Mouse (Mus musculus) heart, postnatal 36 days (tissue): ENCODE data around the gene Plekhh3. TPM values are rescaled to one million over a fixed set of nuclear protein-coding genes. Genes with fewer than 3 reads are reported as not detected.

ENCODE experiments used
- DNase-seq, 2 experiments: peaks; one replicate each; pipeline ENCODE4 v3.0.0; 2021 to 2022
- intact Hi-C: fragments of 180-260 bp; cut with DNase I; formaldehyde crosslinking; loops from one replicate; pipeline ENCODE4 v1.15.1; 2025
- total RNA-seq, 2 experiments: library from RNA; stranded (reverse); gene quantifications; 2 replicates each; pipeline ENCODE4 v1.2.3; 2021

The Plekhh3 gene
- total RNA-seq, 2 experiments from 2014 or later = 25.0 to 27.7 TPM

DNA sequence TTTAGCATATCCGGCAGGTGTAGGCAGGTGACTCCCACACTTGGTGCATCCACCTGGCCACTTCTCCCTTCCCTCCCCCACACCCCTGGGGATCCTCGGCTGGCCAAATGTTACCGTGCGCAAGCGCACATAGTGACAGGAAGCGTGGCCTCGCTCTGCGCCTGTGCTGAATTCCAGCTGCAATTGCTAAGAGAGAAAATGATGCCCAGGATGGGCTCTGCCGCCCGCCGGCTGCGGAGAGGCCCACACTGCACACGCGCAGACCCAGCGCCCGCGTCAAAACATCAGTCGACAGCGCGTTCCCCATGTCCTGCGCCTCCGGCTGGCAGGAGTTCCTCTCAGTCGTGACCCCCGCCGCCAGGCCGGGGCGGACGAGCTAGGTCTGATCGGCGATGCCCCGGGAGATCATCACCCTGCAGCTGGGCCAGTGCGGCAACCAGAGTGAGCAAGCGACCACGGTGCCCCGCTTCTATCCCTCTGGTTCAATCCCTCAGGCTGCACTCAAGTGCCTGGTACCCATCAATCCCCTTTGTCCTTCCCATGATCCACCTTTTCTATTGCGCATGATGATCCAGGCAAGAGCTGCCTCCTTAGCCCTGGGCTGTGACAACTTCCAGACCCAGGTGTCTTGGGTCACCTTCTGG, 15.3 kb downstream of the Plekhh3 start, which contains the start of gene Tubg2:
Tubg2 (plus strand) TSS at position 180 of the 644 bp plus-strand sequence.
- peak; percentile 55 to 59 for DNase-seq
- intact Hi-C loops = no loop called here

DNA sequence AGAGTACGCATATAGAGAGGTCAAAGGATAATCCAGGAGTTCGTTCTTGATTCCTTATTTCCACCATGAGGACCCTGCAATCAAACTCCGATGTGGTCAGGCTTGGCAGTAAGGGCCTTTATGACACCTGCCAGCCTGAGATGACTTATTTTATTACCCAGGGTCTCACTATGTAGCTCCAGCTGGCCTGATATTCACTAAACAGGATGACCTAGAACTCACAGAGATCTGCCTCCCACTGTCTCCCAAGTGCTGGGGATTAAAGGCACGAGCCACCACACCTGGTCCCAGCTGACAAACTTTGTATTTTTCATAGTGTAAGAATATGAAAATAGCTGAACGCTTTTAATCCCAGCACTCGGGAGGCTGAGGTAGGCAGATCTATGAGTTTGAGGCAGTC, 16.0 kb downstream of the Plekhh3 start:
- no peak for DNase-seq
- intact Hi-C loops = no loop called here

DNA sequence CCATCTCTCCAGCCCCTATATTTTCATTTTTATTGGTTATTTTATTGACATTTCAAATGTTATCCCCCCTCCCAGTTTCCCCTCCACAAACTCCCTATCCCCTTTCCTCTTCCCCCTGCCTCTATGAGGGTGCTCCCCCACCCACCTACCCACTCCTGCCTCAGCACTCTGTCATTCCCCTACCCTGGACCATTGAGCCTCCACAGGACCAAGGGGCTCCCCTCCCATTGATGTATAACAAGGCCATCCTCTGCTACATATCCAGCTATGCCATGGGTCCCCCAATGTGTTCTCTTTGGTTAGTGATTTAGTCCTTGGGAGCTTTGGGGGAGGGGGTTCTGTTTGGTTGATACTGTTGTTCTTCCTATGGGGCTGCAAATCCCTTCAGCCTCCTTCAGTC, 16.5 kb downstream of the Plekhh3 start:
- intact Hi-C loops = no loop called here
- DNase-seq = no peak

DNA sequence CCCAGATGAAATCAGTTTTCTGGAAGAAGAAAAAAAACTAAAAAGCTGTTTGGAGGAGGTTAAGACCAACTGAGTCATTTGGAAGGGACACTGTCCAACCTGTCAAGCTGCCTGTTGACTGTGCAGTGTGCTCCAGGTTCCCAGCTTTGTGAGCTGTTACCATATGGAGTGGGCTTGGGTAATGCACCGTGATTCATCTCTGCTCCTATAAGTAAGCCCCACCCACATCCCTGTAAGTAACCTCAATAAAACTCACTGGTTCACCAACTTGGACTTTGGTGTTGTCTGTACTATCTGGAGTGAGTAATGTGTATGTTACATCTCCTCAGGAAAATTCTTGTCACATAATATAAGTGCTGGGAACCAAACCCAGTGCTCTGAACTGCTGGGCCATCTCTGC, 18.3 kb downstream of the Plekhh3 start:
- DNase-seq = no peak
- intact Hi-C loops = no loop called here

DNA sequence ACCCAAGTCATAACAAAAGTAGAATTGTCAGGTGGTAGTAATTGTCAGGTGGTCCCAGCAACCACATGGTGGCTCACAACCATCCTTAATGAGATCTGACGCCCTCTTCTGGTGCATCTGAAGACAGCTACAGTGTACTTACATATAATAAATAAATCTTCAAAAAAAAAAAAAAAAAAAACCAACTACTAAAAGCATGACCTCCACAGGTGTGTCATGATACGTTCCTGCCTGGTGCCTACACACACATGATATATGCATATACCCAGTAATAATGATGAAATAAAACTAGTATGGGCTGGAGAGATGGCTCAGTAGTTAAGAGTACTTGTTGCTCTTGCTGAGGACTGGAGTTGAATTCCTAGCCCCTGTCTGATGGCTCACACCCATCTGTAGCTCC, 20.1 kb downstream of the Plekhh3 start:
- DNase-seq = no peak
- intact Hi-C loops = no loop called here

DNA sequence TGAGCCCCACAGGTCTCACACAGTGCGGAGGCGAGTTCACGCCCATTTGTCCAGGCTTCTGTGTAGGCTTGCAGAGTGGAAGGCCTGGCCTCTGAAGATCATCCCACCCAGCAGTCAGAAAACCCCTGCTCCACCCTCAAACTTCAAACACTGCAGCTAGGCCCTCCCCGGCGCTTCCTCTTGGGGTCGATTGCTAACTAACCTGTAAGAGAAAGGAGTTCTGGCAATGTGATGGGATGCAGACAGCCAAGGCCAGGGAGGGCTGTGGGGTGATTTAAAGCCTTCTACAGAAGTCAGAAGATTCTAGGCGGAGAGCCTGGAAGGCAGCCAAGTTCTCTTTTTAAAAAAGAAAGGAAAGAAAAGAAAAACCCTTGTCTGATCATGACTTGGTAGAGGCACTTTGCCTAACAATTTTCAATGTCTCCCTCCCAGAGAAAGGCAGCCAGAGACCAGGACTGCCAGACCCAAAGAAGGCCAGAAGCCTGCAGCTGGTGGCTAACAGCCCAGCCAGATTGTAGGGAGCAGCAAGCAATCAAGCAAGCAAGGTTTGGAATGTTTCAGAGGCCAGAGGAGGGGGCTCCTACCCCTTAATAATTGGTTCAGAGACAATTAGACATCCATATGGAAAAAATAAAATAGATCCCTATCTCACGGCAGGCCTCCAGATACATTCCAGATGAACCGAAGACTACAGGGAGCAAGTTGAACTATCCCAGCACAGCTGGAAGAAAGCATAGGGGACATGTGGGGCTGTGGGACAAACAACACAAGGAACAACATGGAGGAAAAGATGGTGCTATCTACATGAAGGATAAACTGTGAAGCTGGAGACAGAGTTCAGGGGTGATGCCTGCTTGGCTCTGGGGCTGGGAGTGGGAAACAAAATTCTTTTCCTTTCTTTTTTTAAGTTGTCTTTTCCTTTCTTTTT, 21.7 kb downstream of the Plekhh3 start:
- DNase-seq = peak in 1 of 2 experiments; percentile 58
- intact Hi-C loops = no loop called here

DNA sequence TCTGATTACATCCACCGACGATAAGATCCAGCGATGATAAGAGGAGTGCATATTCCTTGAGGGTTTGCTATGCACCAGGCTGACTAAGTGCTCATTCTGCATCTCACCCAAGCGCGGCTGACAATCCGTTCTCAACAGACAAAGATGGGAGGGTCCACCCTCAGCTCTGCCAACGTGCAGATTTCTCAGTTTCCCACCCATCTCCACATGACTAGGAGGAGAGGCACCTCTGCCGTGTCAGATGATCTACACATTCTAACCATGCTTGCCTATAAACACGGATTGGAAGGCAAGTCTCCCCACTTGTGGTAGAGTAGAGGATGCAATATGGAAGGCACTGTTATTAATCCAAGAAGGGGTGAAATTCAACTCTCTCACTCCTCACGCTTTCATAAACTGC, 22.4 kb downstream of the Plekhh3 start:
- DNase-seq = no peak
- intact Hi-C loops = no loop called here

DNA sequence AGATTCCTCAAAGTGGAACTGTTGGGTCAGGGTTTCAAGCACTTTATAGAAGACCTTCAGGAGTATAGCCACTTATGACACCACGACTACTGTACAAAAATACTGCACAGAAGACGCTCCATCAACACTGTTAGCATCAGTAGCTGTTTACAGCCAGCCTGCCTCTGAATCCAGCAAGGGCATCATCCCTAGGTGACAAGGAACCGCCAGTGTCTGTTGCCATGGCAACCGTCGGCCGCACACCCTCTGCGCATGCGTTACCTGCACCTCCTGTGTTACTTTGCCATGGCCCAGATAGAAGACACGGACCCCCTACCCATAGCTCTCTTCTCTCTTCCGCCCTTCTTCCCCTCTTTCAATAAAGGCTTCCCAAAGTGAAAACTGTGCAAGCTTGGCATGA, 24.8 kb downstream of the Plekhh3 start:
- intact Hi-C loops = no loop called here
- no peak for DNase-seq

DNA sequence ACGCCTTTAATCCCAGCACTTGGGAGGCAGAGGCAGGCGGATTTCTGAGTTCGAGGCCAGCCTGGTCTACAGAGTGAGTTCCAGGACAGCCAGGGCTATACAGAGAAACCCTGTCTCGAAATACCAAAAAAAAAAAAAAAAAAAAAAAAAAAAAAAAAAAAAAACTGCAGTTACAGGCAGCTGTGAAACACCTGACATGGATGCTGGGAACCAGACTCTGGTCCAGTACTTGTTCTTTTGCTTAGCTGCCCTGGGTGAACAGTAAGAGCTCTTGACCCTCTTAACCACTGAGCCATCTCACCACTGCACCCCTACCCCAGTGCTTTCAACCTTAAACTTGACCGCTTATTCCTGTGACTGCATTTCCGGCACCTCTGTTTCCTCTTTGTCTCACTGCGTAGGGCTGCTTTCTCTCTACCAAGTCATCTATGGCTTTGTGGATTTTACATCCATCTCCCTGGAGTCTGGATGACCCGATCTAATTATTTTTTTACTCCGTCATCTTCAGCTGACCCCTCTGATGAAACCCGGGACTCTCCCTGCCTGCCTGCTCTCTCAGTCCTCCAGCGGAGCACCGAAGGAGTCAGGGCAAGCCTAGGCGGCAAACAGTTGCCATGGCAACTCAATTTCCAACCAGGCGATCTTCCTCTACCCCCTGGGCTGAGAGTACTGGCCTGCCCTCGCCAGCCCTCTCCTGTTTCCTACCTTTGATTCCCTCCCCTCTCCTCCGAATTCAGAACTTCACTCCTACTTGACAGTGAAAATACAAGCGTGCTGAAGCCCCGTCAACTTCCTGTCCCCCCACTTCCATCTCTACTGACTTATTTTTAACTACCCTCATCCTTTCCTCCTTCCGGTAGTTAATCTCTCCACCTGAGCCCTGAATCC, 27.6 kb downstream of the Plekhh3 start:
- intact Hi-C loops = no loop called here
- no peak for DNase-seq

DNA sequence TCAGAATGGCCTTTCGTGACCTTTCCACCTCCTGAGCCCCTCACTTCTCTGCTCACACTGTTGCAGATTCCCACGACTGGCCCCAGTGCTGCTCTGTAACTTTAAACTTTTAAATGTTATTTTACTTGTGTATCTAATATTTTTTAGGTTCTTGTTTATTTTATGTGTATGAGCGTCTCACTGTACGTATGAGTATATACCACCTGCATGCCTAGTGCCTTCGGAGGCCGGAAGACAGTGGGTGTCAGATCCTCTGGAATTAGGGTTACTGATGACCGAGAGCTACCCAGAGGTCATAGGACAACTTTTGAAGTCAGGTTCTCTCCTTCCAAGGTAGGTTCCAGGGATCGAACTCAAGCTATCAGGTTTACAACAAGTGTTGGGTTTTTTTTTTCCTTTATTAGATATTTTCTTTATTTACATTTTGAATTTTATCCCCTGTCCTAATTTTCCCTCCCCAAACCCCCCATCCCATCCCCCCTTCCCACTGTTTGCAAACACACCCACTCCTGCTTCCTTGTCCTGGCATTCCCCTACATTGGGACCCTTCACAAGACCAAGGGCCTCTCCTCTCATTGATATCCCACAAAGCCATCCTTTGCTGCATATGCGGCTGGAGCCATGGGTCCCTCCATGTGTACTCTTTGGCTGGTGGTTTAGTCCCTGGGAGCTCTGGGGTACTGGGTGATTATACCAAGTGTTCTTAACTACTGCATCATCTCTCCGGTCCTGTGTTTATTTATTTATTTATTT, 28.8 kb downstream of the Plekhh3 start:
- DNase-seq = no peak
- intact Hi-C loops = no loop called here

DNA sequence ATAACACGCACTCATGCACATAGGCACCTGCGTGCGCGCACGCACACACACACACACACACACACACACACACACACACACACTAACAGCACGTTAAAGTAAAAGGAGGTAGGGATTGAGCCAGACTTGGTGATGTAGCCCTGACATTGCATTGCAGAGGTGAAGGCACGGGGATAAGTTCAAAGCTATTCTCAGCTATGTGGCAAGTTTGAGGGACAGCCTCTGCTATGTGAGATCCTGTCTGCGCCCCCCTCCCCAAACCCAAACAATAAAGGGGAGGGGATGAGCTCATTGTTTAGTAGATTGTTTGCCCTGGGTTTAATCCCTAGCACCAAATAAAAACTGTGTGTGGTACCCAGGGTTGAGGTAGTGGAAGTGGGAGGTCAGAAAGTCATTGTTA, 30.1 kb downstream of the Plekhh3 start:
- intact Hi-C loops = no loop called here
- DNase-seq = no peak

DNA sequence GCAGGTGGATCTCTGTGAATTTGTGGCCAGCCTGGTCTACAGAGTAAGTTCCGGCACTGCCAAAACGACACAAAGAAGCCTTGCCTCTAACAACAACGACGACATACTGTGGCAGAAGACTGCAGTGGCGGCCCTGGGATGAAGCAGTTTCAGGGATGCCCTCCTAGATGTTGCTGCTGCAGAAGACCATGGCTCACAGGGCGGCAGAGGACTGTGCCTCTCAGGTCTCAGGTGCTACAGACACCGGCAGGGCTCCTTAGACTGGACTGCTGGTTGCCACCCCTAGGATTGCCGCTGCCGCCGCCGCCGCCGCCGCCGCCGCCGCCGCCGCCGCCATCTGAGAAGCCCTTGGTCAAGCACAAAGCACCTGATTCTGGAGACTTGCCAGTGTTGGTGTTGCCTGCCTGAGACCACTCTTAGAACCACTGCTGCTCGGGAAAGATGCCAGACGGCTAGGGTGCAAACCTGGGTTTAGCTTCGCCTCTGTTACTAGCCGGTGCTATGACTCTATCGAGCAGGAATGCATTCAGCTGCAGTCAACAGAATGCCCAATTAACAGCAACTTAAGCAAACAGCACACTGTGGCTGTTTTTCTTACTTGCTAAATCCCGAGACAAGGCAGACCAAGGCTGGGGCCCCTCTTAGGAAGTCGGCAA, 30.9 kb downstream of the Plekhh3 start:
- intact Hi-C loops = no loop called here
- DNase-seq = peak in 1 of 2 experiments; percentile 18

DNA sequence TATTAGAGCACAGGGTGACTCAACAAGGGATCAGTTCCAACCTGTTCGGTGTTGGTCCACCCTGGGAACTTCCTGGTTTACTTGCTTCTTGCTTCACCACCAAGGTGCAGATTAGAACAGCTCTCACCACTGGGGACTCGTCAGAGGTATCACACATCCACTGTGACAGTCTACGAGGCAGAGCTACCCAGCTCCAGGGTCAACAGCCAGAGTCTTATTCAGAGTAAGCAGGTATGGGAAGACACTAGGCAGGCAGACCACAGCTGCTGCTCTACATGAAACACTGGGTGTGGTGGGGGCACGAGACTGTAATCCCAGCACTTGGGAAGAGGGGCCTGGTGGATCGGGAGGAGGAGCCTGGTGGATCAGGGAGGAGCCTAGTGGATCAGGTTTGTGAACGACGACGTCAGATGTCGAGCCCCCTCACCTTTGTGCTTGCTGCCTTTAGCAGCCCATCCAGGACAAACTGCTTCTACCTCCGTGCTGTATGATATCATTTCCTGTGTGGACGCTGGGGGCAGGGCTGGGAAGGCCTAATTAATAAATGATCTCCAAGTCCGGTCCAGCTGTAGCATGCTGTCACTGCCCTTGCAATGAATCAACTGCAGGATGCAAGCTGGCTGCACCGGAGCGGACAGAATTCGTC, 32.5 kb downstream of the Plekhh3 start:
- no peak for DNase-seq
- intact Hi-C loops = no loop called here

DNA sequence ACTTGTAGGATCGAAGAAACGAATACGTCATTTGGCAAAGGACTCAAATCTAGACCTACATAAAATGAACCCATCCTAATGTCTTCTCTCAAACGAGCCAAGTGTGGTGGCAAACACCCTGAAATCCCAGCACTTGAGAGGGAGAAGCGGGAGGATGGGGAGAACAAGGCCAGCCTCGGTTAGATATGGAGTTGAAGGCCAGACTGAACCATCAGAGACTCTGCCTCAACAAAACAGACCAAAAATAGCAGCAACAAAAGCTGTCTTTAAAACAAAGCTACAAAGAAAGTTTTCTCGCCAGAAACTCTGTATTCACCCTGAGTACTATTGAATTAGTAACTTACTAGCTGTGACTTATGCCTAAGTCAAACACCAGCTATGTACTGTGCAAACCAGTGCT, 34.2 kb downstream of the Plekhh3 start:
- no peak for DNase-seq
- intact Hi-C loops = no loop called here

DNA sequence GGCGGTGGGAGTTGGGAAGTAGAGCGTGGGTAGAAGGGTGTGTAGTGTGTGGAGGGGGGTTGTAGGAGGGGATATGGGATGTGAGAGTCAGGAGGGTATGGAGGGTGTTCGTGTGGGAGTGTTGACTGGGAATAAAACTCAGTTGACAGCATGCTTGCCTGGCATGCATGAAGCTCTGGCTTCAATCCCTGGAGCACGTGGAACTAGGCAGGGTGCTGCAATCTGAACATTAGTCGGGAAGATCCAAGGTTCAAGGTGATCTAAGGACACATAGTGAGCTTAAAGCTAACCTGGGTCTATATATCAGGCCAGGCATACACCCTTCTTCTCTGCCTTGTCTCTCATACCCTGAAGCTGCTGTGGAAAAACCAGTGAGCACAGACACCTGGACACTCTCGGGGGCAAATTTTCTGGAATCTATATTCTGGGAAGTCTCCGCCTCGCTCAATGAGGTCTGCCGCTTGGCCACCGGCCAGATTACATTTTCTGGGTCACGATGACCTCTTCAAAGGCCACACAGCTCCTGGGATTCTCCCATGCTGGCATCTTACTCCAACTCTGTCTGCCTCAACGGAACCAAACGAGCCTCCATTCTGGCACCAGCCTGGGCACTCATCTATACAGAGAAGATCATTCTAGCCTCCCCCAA, 36.8 kb downstream of the Plekhh3 start:
- intact Hi-C loops = no loop called here
- DNase-seq = no peak

DNA sequence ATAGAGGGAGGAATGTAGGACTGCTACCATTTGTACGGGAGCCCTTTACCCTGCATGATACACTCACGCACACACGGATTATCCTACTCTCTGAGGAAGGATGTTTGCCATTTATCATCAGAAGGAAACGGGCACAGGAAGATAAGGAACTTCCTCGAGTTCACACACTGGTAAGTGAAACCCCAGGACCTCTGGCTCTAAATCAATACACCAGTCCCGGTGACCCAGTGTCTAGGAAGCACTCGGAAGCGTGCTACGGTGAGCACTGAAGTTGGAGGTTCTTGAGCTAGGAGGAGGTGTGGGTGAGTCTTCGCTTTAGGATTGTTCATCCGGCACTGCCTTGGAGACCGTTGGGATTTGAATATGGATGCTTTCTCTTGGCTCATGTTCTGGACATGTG, 38.1 kb downstream of the Plekhh3 start:
- intact Hi-C loops = no loop called here
- DNase-seq = no peak

DNA sequence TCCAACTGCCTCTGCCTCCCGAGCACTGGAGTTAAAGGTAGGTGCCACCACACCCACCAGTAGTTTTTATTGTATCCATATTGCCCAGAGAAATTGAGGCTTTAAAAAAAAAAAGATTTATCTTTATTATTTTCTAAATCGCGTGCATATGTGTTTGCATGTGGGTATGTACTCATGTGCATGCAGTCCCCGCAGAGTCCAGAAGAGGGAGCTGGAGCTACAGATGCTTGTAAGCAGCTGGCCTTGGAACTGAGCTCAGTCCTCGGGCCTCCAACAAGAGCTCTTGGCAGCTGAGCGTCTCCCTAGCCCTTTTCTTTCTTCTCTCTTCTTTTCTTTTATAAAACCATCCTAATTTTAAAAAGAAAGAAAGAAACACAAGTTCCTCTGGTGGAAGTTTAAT, 39.5 kb downstream of the Plekhh3 start:
- DNase-seq = no peak
- intact Hi-C loops = no loop called here

DNA sequence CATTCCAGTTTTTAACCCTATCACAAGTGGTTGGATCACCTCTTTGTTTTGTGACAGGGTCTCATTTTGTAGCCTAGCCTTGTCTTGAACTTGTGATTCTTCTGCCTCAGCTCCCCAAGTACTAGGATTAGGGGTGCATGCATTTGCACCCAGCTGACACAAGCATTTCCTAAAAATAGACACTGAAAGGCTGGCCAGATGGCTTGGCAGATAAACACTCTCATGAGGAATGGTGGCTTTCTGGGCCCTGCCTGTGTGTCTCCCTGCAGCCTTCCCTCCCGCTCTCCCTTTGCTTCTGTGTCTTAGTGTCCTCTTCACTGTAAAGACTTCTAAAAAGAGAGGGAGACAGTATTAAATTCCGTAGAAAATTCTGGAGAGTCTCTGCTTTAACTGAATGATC, 40.0 kb downstream of the Plekhh3 start:
- DNase-seq = no peak
- intact Hi-C loops = no loop called here
